Mouse (Mus musculus) limb, embryonic 14.5 days (tissue): ENCODE measurements around the gene Gm21962. TPM values are rescaled to one million over a fixed set of nuclear protein-coding genes. Genes with fewer than 3 reads are reported as not detected.
"Not testable (repeated sequence)": the region's sequence is repeated elsewhere in the genome, so short reads cannot be mapped to it uniquely, and the experiment has no call there.

Experiments
- ATAC-seq: fragments of 200-750 bp; cut with Nextera tagmentation; 2 replicates; pipeline ENCODE4 v1.8.0; 2017; ENCODE audit warnings: low read depth, moderate number of reproducible peaks, moderate TSS enrichment; ENCODE audit not compliant: low FRiP score
- DNase-seq: peaks from one replicate; pipeline ENCODE4 v3.0.0-alpha.2; 2015; ENCODE audit warnings: low spot score
- H3K27ac ChIP-seq: fragments of 300-500 bp; sonication (generic); replicated peaks from 2 replicates; pipeline ENCODE4 v1.5.1; 2014; ENCODE audit warnings: low read depth, mild to moderate bottlenecking, low read length, moderate library complexity, mixed read lengths
- H3K27me3 ChIP-seq: fragments of 300-500 bp; sonication (generic); 2 replicates; pipeline ENCODE4 v1.6.1; 2014; ENCODE audit warnings: low read length, mixed read lengths; ENCODE audit not compliant: control insufficient read depth, insufficient read depth
- H3K36me3 ChIP-seq: fragments of 300-500 bp; sonication (generic); 2 replicates; pipeline ENCODE4 v1.6.1; 2014; ENCODE audit warnings: mild to moderate bottlenecking, low read length, moderate library complexity, mixed read lengths; ENCODE audit not compliant: control insufficient read depth, insufficient read depth
- H3K4me1 ChIP-seq: fragments of 300-500 bp; sonication (generic); 2 replicates; pipeline ENCODE4 v1.6.1; 2014; ENCODE audit warnings: antibody characterized with exemption, low read length, mixed read lengths; ENCODE audit not compliant: control insufficient read depth, insufficient read depth
- H3K4me2 ChIP-seq: fragments of 300-500 bp; sonication (generic); replicated peaks from 2 replicates; pipeline ENCODE4 v1.6.1; 2014; ENCODE audit warnings: low read depth, mild to moderate bottlenecking, low read length, moderate library complexity; ENCODE audit not compliant: severe bottlenecking
- H3K4me3 ChIP-seq: fragments of 300-500 bp; sonication (generic); replicated peaks from 2 replicates; pipeline ENCODE4 v1.5.1; 2014; ENCODE audit warnings: low read length
- H3K9ac ChIP-seq: fragments of 300-500 bp; sonication (generic); 2 replicates; pipeline ENCODE4 v1.6.1; 2014; ENCODE audit warnings: mild to moderate bottlenecking, low read depth, low read length, moderate library complexity; ENCODE audit not compliant: severe bottlenecking
- H3K9me3 ChIP-seq: fragments of 300-500 bp; sonication (generic); 2 replicates; pipeline ENCODE4 v1.6.1; 2016; ENCODE audit warnings: low read length; ENCODE audit not compliant: control insufficient read depth
- POLR2A ChIP-seq: fragments of 200-500 bp; IDR thresholded peaks from 2 replicates; pipeline ENCODE4 v1.8.0; 2012; ENCODE audit warnings: inconsistent platforms, mild to moderate bottlenecking, moderate library complexity, borderline replicate concordance; ENCODE audit not compliant: insufficient read depth, insufficient read length; ENCODE audit errors: extremely low read depth
- WGBS: fragments of 180-500 bp; shearing (Covaris S2); extraction: QIAGEN DNeasy Blood & Tissue Kit; methylation state at CpG from one replicate; pipeline ENCODE4 v1.1.7; 2014; 5-methylcytosine and 5-hydroxymethylcytosine counted together
- polyA plus RNA-seq, 2 experiments: library from polyadenylated mRNA; depleted of rRNA in 1 of 2; stranded (reverse) in 1 of 2; unstranded in 1 of 2; fragments of >200 nt; fragmentation: Nextera tagmentation in 1 of 2; extraction: Ambion mirVana in 1 of 2; gene quantifications; 2 replicates each; pipeline versions ENCODE4 v1.2.1 to v1.2.3; 2012 to 2014

Gene Gm21962
- polyA plus RNA-seq (2012; rRNA removed) (not detected in 2 replicates), polyA plus RNA-seq (2014; fragmentation: Nextera tagmentation; extraction: Ambion mirVana) (not detected in 2 replicates)

- not testable (repeated sequence) for DNase-seq, H3K36me3 ChIP-seq, H3K4me2 ChIP-seq, H3K27me3 ChIP-seq, H3K9me3 ChIP-seq, H3K4me3 ChIP-seq, H3K4me1 ChIP-seq, ATAC-seq, H3K27ac ChIP-seq, H3K9ac ChIP-seq
- WGBS = no CpG with 5 or more reads among the region's 3 CpGs
Measured at GRCm38 (mm10) chr3:137671224-137671623, at the start of gene Gm21962. Gm21962 (plus strand) TSS chr3:137671524.

- ATAC-seq = no peak
- TF ChIP-seq POLR2A = no peak
- peaks cover 10% of the 10 kb centered on the region; the same call in 1 of the 2 replicates for H3K27me3 ChIP-seq
- H3K9me3 ChIP-seq = no peaks in the 10 kb centered on the region
- H3K36me3 ChIP-seq = 0 out of 2 replicates have a peak, but pooled peaks cover 3% of the 10 kb centered on the region
- H3K4me3 ChIP-seq = no peak overlapping the region
- peaks cover 4% of the 10 kb centered on the region; the same call in 1 of the 2 replicates for H3K4me1 ChIP-seq
- H3K9ac ChIP-seq = no peak overlapping the region
- WGBS = 51% methylated on average over 6 of the region's 6 CpGs
- DNase-seq = no peak
- H3K27ac ChIP-seq = no peak overlapping the region
- no peak overlapping the region for H3K4me2 ChIP-seq
Measured at GRCm38 (mm10) chr3:137622091-137622490, 49.2 kb upstream of the Gm21962 start.

- no peak for DNase-seq
- Histone ChIP-seq H3K9ac (peak overlapping the region; percentile 58; the same call in 1 of the 2 replicates), H3K36me3 (0 out of 2 replicates have a peak, but pooled peaks cover 3% of the 10 kb centered on the region), H3K9me3 (no peaks in the 10 kb centered on the region), H3K4me1 (peaks cover 4% of the 10 kb centered on the region; the same call in 1 of the 2 replicates), H3K4me3 (peak overlapping the region; percentile 61), H3K27ac (no peak overlapping the region), H3K27me3 (peaks cover 10% of the 10 kb centered on the region; the same call in 1 of the 2 replicates), H3K4me2 (peak overlapping the region; percentile 96)
- 30% methylated on average over 14 of the region's 14 CpGs for WGBS
- no peak for TF ChIP-seq POLR2A
- no peak for ATAC-seq
Measured at GRCm38 (mm10) chr3:137622895-137623580, 48.3 kb upstream of the Gm21962 start.

GRCm38 (mm10) chr3:137623581-137624362 is 47.6 kb upstream of the Gm21962 start:
- TF ChIP-seq POLR2A = 0 out of 2 replicates have a peak, but pooled peaks have one; percentile 41
- DNase-seq (peak; percentile 37), ATAC-seq (peak; percentile 91)
- Histone ChIP-seq H3K27ac (no peak overlapping the region; the same call in 1 of the 2 replicates), H3K9ac (peak overlapping the region; percentile 58), H3K27me3 (peaks cover 10% of the 10 kb centered on the region; the same call in 1 of the 2 replicates), H3K4me2 (peak overlapping the region; percentile 96), H3K36me3 (0 out of 2 replicates have a peak, but pooled peaks cover 3% of the 10 kb centered on the region), H3K4me1 (peaks cover 4% of the 10 kb centered on the region; the same call in 1 of the 2 replicates), H3K4me3 (peak overlapping the region; percentile 61), H3K9me3 (no peaks in the 10 kb centered on the region)
- 2% methylated on average over 44 of the region's 47 CpGs for WGBS

- 66% methylated on average over 5 of the region's 5 CpGs for WGBS
- ATAC-seq (no peak), DNase-seq (no peak)
- Histone ChIP-seq H3K4me2 (0 out of 2 replicates have a peak overlapping the region, but pooled peaks have one; percentile 9), H3K9me3 (no peaks in the 10 kb centered on the region), H3K27me3 (peaks cover 10% of the 10 kb centered on the region; the same call in 1 of the 2 replicates), H3K4me3 (no peak overlapping the region), H3K4me1 (peaks cover 4% of the 10 kb centered on the region; the same call in 1 of the 2 replicates), H3K36me3 (0 out of 2 replicates have a peak, but pooled peaks cover 3% of the 10 kb centered on the region), H3K27ac (no peak overlapping the region), H3K9ac (no peak overlapping the region)
- no peak for TF ChIP-seq POLR2A
Measured at GRCm38 (mm10) chr3:137625054-137625453, 46.3 kb upstream of the Gm21962 start.
